Mouse (Mus musculus): ENCODE results near the gene Wdtc1.

DNA sequence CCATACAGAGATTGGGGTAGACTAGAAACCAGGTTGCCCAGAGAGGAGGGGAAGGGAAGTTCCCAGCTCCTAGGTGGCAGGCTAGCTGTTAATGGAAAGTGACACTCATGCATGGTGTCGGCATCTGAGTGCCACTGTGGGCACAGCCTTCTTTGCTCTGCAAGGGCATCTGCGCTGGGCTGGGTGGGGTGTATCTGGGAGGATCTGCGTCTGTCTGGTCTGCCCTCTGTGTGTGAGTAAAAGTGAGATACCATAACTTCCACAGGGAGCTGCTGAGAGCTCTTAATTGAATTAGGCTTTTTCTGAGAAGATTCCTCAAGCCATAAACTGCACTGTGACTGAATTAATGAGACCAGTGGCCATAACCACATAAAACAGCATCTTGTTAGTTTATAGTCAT lies 26.6 kb upstream of the Wdtc1 start:
- no peak for TF ChIP-seq HCFC1 (IDR thresholded peaks at IDR 0.05; ENCODE audit: borderline replicate concordance, insufficient read depth, low read length)
- no peak for TF ChIP-seq ZC3H11A (IDR thresholded peaks at IDR 0.05; ENCODE audit: borderline replicate concordance, low read depth, low read length)
- no peak for TF ChIP-seq CHD2 (IDR thresholded peaks at IDR 0.05; ENCODE audit: low read depth, low read length)
